Mouse (Mus musculus) adrenal gland (tissue): ENCODE measurements around the gene Cd247.

Experiments
- intact Hi-C: fragments of 180-260 bp; cut with DNase I; formaldehyde crosslinking; loops from one replicate; pipeline ENCODE4 v1.15.1; 2025

Cd247 gene

GRCm38 (mm10) chr1:165852131-165852530, 63.6 kb downstream of the Cd247 start:
- intact Hi-C loops, result loop anchor here (2.0 kb wide), 1 partner anchor 115 kb away; no protein-coding TSS in a partner anchor

GRCm38 (mm10) chr1:165853131-165853721, 64.7 kb downstream of the Cd247 start:
- intact Hi-C loops, result loop anchor here (2.0 kb wide), 1 partner anchor 114 kb away; no protein-coding TSS in a partner anchor

- intact Hi-C loops, result loop anchor here (2.0 kb wide), 2 partner anchors 113 to 305 kb away; no protein-coding TSS in a partner anchor
Observed at GRCm38 (mm10) chr1:165853729-165854420, 65.4 kb downstream of the Cd247 start.

- intact Hi-C loops, result loop anchor here (2.0 kb wide), 1 partner anchor 303 kb away; no protein-coding TSS in a partner anchor
Observed at GRCm38 (mm10) chr1:165855759-165856545, 67.5 kb downstream of the Cd247 start.

- intact Hi-C loops, result no loop called here
Observed at GRCm38 (mm10) chr1:165857279-165857678, 68.8 kb downstream of the Cd247 start.

GRCm38 (mm10) chr1:165858356-165858755, 69.9 kb downstream of the Cd247 start:
- intact Hi-C loops, result loop anchor here (2.0 kb wide), 1 partner anchor 78 kb away; no protein-coding TSS in a partner anchor

- intact Hi-C loops, result no loop called here
Observed at GRCm38 (mm10) chr1:165860373-165861234, 72.1 kb downstream of the Cd247 start.

- intact Hi-C loops, result no loop called here
Observed at GRCm38 (mm10) chr1:165861235-165861609, 72.7 kb downstream of the Cd247 start.

- intact Hi-C loops, result no loop called here
Observed at GRCm38 (mm10) chr1:165862059-165862458, 73.6 kb downstream of the Cd247 start.

GRCm38 (mm10) chr1:165864864-165865795, 76.6 kb downstream of the Cd247 start:
- intact Hi-C loops, result no loop called here

- intact Hi-C loops, result no loop called here
Observed at GRCm38 (mm10) chr1:165866630-165867280, 78.3 kb downstream of the Cd247 start.

GRCm38 (mm10) chr1:165868659-165869058, 80.2 kb downstream of the Cd247 start:
- intact Hi-C loops, result no loop called here

- intact Hi-C loops, result no loop called here
Observed at GRCm38 (mm10) chr1:165874645-165875044, 86.2 kb downstream of the Cd247 start.

GRCm38 (mm10) chr1:165875520-165876284, 87.2 kb downstream of the Cd247 start:
- intact Hi-C loops, result no loop called here

GRCm38 (mm10) chr1:165878751-165879150, 90.3 kb downstream of the Cd247 start:
- intact Hi-C loops, result no loop called here

- intact Hi-C loops, result no loop called here
Observed at GRCm38 (mm10) chr1:165882146-165882900, 93.8 kb downstream of the Cd247 start.

- intact Hi-C loops, result no loop called here
Observed at GRCm38 (mm10) chr1:165891686-165892085, 103.2 kb downstream of the Cd247 start.

- intact Hi-C loops, result loop anchor here (10.0 kb wide), 1 partner anchor 61 kb away; no protein-coding TSS in a partner anchor
Observed at GRCm38 (mm10) chr1:165903596-165903995, 115.1 kb downstream of the Cd247 start.
